Mouse (Mus musculus) layer of hippocampus, adult 2 months (tissue): ENCODE measurements at regions not wholly inside any gene's neighbourhood (a gene's known extent, or its start where the extent isn't known, plus 50 kb on each side); places are given as distances from the start of the nearest gene placed in this dataset.

Source experiments
- DNase-seq, 2 experiments: peaks; one replicate each; pipeline ENCODE4 v3.0.0; 2022; ENCODE audit warnings: low spot score in 2 of 2
- H3K27ac ChIP-seq: fragments of 200-600 bp; 2 replicates; pipeline ENCODE4 v1.8.1; 2022
- H3K4me3 ChIP-seq: fragments of 200-600 bp; 2 replicates; pipeline ENCODE4 v1.8.1; 2022; ENCODE audit warnings: mild to moderate bottlenecking
- CTCF ChIP-seq: fragments of 200-600 bp; conservative IDR thresholded peaks from 2 replicates; pipeline ENCODE4 v1.8.1; 2022; ENCODE audit warnings: antibody characterized with exemption, mild to moderate bottlenecking, moderate library complexity

- DNase-seq: no peak
- H3K27ac ChIP-seq: no peak overlapping the region
- no peak for TF ChIP-seq CTCF
- no peak overlapping the region for H3K4me3 ChIP-seq
Observed at GRCm38 (mm10) chr12:71578912-71579311, 252.0 kb upstream of the Daam1 start.

DNA sequence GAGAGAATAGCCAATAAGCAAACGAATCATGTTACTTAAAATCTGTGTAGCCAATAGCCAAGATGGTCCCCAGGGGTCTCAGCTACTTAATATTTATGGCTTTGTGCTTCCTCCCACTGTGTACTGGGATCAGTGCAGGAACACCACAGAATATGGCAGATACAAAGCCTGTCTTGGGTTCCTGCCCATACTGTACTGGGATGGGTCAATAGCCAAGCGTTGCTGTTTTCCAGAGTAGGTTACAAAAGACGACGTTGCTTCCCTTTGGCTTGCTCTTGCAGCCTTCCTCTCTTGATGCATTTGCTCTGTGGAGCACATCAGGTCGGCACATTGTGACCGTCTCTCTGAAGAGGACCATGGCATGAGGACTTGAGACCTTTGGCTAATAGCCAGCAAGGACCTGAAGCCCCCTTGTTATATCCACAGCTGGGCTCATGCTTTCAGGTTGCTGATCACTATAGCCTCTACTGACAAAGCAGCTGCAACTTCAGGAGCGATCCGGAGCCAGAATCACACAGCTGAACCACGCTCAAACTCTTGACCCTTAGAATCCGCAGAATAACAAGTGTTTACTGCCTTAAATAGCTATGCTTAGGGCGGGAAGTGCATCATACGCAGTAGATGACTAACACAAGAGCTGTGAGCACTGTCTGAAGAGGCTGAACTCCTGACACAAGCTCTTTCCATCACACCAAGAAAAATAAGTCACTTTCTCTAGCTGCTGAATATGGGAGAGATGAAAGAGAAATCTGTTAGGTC is 250.2 kb upstream of the Daam1 start:
- no peak overlapping the region for H3K4me3 ChIP-seq
- no peak for DNase-seq
- no peak for TF ChIP-seq CTCF
- no peak overlapping the region for H3K27ac ChIP-seq

- no peak for DNase-seq
- Histone ChIP-seq H3K27ac (no peak overlapping the region), H3K4me3 (no peak overlapping the region)
- no peak for TF ChIP-seq CTCF
Observed at GRCm38 (mm10) chr12:71584618-71585017, 246.3 kb upstream of the Daam1 start.

- no peak for DNase-seq
- Histone ChIP-seq H3K27ac (no peak overlapping the region), H3K4me3 (no peak overlapping the region)
- TF ChIP-seq CTCF: no peak
Observed at GRCm38 (mm10) chr12:71598641-71599040, 232.2 kb upstream of the Daam1 start.

DNA sequence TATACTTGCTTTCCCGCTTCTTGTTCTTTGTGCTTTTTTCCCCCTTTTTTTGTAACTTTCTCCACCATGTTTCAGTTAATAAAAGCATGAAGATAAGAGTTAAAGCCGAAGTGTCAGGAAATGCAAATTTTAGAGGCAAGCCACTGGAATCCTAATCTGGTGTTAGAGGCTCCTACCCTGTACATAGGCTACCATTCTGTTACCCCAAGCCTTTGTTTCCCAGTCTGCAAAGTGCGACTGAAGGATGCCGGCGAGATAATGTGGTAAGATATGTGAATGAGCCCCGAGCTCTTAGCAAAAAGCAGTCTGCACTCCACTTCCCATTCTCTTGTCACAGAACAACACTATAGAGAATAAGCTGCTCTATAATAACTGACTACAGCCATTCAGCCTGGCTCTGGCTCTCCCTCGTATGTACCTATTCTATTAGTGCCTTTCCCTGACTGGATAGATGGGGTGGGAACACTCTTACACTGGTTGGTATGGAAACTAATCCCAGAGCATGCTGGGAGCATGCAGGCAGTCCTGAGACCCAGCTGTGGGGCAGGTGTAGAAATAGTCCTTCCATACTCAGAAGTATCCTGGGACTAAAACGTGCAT is 229.7 kb upstream of the Daam1 start:
- no peak for DNase-seq
- no peak overlapping the region for H3K4me3 ChIP-seq
- H3K27ac ChIP-seq: no peak overlapping the region
- TF ChIP-seq CTCF: no peak

DNA sequence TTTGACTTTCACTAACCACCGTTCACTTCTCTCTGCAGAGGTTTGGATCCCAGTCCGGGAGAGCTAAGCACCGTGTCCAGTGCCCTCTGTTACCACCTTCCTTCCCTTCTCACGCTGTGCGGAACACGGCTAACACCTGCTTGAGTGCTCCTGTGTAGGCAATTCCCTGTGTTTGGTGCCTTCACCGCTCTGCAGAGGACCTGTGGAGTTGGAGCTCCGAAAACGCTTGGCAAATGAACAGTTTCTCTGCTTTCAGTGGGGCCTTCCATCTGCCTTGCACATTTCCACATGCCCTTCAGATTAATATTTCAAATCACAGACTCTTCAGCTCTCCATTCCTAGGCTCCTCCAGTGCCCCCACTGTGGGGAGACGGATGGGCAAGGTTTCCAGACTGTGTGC is 227.7 kb upstream of the Daam1 start:
- no peak for DNase-seq
- TF ChIP-seq CTCF: no peak
- no peak overlapping the region for H3K27ac ChIP-seq
- H3K4me3 ChIP-seq: no peak overlapping the region

DNA sequence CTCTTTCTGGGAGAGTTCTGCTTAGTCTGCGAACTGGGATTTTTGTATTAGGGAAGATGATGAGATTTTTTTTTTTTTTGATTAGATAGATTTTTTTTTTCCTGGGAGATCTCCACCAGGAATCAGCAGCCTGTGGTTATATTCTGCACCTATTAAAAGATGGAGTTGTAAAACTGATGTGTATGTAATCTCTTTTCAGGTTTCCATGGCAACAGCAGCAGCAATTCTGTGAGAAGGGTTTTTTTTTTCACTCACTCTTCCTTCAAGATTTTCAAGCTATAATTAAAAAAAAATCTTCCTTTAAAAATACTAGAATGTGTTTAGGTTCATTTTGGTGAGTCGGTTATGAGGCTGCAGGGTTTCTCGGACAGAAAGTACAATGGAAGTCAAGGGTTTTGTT is 224.5 kb upstream of the Daam1 start:
- DNase-seq: no peak
- TF ChIP-seq CTCF: no peak
- H3K4me3 ChIP-seq: no peak overlapping the region
- H3K27ac ChIP-seq: no peak overlapping the region

DNA sequence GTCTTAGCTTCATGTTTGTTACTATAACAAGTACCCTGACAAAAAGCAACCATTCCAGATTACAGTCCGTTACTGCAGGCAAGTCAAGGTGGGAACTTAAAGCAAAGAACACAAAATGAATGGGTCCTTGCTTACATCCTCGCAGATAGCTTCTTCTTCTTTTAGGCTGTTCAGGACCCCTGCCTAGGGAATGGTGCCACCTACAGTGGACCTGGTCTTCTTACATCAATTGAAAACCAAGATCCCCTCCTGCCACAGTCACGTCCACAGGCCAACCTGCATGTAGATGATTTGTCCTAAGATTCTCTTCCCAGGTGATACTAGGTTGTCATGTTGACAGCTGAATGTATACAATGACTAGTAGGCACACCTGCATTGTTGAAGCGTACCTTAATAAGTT is 222.9 kb upstream of the Daam1 start:
- DNase-seq: no peak
- no peak for TF ChIP-seq CTCF
- no peak overlapping the region for H3K4me3 ChIP-seq
- no peak overlapping the region for H3K27ac ChIP-seq

DNA sequence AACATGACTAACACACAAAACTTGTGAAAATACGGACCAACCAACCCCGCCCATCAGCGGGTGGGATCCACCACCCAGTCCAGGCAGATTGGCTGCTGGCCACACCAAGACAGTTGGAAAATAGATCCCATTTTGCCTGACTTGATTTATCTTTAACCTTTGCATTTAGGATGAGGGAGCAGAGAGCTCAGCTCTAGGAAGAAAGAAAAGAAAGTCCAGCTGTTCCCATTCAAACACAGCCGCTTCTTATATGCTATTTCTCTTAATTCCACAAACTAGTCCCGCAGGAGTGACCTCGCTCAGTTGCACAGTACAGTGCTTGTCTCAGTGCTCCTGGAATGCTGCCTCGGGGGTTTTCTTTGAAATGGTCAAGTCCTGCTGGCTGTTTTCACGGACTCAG is 217.6 kb upstream of the Daam1 start:
- TF ChIP-seq CTCF: no peak
- no peak for DNase-seq
- Histone ChIP-seq H3K27ac (no peak overlapping the region), H3K4me3 (no peak overlapping the region)

DNA sequence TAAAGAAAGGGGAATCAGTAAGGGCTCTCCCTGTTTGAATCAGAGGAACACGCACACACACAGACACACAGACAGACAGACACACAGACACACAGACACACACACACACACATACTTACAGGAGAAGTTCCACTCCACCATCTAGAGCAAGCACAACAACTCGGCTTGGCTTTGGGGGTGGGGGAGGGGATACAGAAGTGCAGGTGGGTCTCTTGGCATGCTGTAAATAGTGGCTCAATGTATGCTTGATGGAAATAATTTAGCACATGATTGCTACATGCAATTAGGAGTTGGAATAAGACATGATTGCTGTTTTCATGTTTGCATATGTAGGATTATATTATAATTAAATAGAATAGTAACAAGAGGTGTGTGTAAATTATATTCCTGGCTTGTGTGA is 215.9 kb upstream of the Daam1 start:
- TF ChIP-seq CTCF: no peak
- DNase-seq: no peak
- Histone ChIP-seq H3K4me3 (no peak overlapping the region), H3K27ac (no peak overlapping the region)

DNA sequence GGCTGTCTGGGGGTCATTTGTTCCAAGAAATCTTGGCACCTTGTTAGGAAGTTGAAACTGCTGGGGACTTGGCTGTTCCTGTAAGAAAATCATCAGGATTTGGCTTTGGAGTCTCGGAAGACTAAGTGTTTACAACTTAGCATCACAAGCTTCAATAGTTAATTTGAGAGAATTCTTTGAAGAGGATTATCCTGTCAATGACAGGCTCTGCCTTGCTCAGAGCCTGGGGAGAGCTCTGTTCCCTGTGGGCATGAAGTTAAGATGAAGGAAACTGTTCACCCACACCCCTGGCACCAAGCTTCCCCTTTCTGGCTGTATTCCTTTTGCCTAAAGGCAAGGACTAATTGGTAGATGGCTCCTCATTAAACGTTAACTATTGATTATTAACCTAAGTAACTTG is 215.5 kb upstream of the Daam1 start:
- Histone ChIP-seq H3K4me3 (no peak overlapping the region), H3K27ac (no peak overlapping the region)
- no peak for DNase-seq
- TF ChIP-seq CTCF: no peak

DNA sequence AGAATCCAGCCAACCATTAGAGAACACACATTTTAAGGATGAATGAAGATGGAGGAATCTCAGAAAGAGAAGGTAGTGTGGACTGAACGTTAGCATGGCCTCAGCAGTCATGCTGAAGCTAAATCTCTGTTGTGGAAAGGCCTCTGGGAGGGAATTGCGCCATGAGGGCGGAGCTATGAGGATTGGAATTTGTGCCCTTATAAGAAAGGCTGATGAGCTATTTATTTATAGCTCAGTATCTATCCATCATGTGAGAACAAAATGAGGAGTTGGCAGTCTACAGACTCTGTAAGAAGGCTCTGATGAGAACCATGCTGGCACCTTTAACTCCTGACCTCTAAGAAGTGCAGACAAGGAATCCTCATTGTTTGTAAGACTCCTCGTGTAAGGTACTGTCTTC is 214.8 kb upstream of the Daam1 start:
- Histone ChIP-seq H3K27ac (no peak overlapping the region), H3K4me3 (no peak overlapping the region)
- no peak for DNase-seq
- TF ChIP-seq CTCF: no peak

DNA sequence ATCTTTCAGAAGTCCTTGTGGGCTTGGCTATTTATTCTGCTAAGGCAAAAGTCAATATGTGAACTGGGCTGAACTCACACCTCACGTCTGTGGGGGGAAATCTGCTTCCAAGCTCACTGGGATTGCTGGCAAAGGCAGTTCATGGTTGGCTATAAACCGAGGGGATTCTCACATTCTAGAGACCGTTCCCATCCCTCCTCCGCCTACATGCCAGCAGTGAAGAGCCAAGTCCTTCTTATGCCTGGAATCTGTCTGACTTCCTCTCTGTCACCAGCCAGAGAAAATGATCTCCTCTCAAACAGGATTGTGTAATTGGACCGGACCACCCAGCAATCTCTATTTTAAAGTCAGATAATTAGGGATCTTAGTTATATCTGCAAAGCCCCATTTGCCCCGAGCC is 212.4 kb upstream of the Daam1 start:
- TF ChIP-seq CTCF: no peak
- Histone ChIP-seq H3K4me3 (no peak overlapping the region), H3K27ac (no peak overlapping the region)
- DNase-seq: no peak

DNA sequence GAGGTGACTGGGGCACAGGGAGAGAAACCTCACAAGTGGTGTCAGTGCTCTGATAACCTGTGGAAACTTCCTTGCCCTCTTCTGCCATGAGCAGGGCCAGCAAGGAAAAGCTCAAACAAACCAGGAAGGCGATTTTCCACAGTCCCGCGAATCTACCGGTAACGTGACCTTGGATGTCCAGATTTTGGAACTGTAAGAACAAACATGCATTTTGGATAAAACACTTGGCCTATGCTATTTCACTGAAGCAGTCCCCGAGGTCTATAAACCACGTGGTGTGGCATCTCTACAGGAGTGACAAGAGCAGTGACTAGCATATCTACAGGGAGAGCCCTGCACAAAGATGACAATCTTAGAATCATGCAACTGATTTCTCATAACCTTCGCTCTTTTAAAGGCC is 211.9 kb upstream of the Daam1 start:
- Histone ChIP-seq H3K27ac (no peak overlapping the region), H3K4me3 (no peak overlapping the region)
- no peak for DNase-seq
- TF ChIP-seq CTCF: no peak
